Mouse (Mus musculus) spleen, adult 2 months (tissue): Measurements from ENCODE around the gene Trp73. TPM values are rescaled to one million over a fixed set of nuclear protein-coding genes. Genes with fewer than 3 reads are reported as not detected.

ENCODE experiments used
- DNase-seq, 2 experiments: peaks; one replicate each; pipeline versions ENCODE4 v3.0.0 to v3.0.0-alpha.2; 2012 to 2021; ENCODE audit warnings: low spot score in 2 of 2, low read depth in 1 of 2
- H3K27ac ChIP-seq: fragments of 200-500 bp; 2 replicates; pipeline ENCODE4 v1.5.1; 2012; ENCODE audit warnings: low read length, inconsistent platforms; ENCODE audit not compliant: insufficient read depth
- H3K27me3 ChIP-seq: fragments of 200-500 bp; 2 replicates; pipeline ENCODE4 v1.6.1; 2012; ENCODE audit warnings: mild to moderate bottlenecking, moderate library complexity, low read length, inconsistent platforms; ENCODE audit not compliant: control insufficient read depth, insufficient read depth
- H3K36me3 ChIP-seq: fragments of 200-500 bp; 2 replicates; pipeline ENCODE4 v1.6.1; 2012; ENCODE audit warnings: mild to moderate bottlenecking, low read length, inconsistent platforms; ENCODE audit not compliant: control insufficient read depth, insufficient read depth
- H3K4me1 ChIP-seq: fragments of 200-500 bp; 2 replicates; pipeline ENCODE4 v1.6.1; 2011; ENCODE audit warnings: inconsistent platforms; ENCODE audit not compliant: control insufficient read depth, insufficient read depth, insufficient read length
- H3K4me3 ChIP-seq: fragments of 200-500 bp; 2 replicates; pipeline ENCODE4 v1.5.1; 2011; ENCODE audit warnings: mild to moderate bottlenecking, inconsistent platforms; ENCODE audit not compliant: insufficient read depth, insufficient read length; ENCODE audit errors: extremely low read depth
- CTCF ChIP-seq: fragments of 200-500 bp; IDR thresholded peaks from 2 replicates; pipeline ENCODE4 v1.5.1; 2011; ENCODE audit warnings: mild to moderate bottlenecking, inconsistent platforms; ENCODE audit not compliant: insufficient read depth, insufficient read length, insufficient replicate concordance; ENCODE audit errors: extremely low read depth
- POLR2A ChIP-seq: fragments of 200-500 bp; IDR thresholded peaks from 2 replicates; pipeline ENCODE4 v1.6.1; 2011; ENCODE audit warnings: low read depth, low read length, inconsistent platforms
- WGBS: fragments of 180-500 bp; shearing (Covaris S2); methylation state at CpG from one replicate; pipeline ENCODE4 v1.1.7; 2018; 5-methylcytosine and 5-hydroxymethylcytosine counted together
- polyA plus RNA-seq: library from polyadenylated mRNA; depleted of rRNA; stranded (reverse); fragments of >200 nt; gene quantifications from 2 replicates; pipeline ENCODE4 v1.2.3, GENCODE M21; 2012

The Trp73 gene
- polyA plus RNA-seq, 1 experiment, result 0.34 TPM

GRCm38 (mm10) chr4:154159961-154160537 is 20.0 kb upstream of the Trp73 start:
- WGBS, result 1% methylated on average over 39 of the region's 47 CpGs
- TF ChIP-seq CTCF (no peak), POLR2A (no peak)
- peak overlapping the region; percentile 90 for H3K27ac ChIP-seq
- no peak for DNase-seq
- peak overlapping the region; percentile 74 for H3K4me3 ChIP-seq
- H3K36me3 ChIP-seq, result peaks cover 15% of the 10 kb centered on the region
- H3K27me3 ChIP-seq, result no peaks in the 10 kb centered on the region
- peaks cover 13% of the 10 kb centered on the region; the same call in 1 of the 2 replicates for H3K4me1 ChIP-seq

DNA sequence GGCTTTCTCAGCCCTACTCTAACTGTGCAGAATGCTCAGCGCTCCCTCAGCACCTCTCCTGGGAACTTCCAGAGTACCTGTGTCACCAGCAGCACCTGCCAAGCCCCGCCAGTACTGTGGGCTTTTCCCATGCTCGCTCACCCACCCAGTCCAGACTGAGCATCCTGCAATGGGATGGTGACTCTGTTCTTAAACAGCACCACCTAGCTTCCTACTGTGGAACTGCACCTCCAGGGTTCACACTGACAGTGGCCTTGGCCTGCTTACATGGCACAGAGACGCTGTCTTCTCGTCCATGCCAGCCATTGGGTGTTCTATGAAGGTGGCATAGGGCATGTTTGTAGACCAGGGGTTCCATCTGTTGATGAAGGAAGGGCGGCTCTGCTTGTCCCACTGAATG is 19.0 kb upstream of the Trp73 start:
- Histone ChIP-seq H3K27me3 (no peaks in the 10 kb centered on the region), H3K4me3 (no peak overlapping the region), H3K36me3 (peaks cover 17% of the 10 kb centered on the region), H3K27ac (no peak overlapping the region), H3K4me1 (peaks cover 13% of the 10 kb centered on the region; the same call in 1 of the 2 replicates)
- TF ChIP-seq CTCF (peak; percentile 90; the same call in 1 of the 2 replicates), POLR2A (no peak)
- WGBS, result 26% methylated on average over 6 of the region's 6 CpGs
- peak; percentile 66 to 85 for DNase-seq

- no peak for TF ChIP-seq CTCF
- TF ChIP-seq POLR2A, result no peak
- Histone ChIP-seq H3K4me3 (no peak overlapping the region), H3K36me3 (peaks cover 18% of the 10 kb centered on the region), H3K27ac (no peak overlapping the region), H3K27me3 (no peaks in the 10 kb centered on the region), H3K4me1 (peaks cover 13% of the 10 kb centered on the region; the same call in 1 of the 2 replicates)
- no peak for DNase-seq
- 97% methylated on average over 14 of the region's 14 CpGs for WGBS
These were observed 18.1 kb upstream of the Trp73 start for GRCm38 (mm10) chr4:154157970-154158662.

DNA sequence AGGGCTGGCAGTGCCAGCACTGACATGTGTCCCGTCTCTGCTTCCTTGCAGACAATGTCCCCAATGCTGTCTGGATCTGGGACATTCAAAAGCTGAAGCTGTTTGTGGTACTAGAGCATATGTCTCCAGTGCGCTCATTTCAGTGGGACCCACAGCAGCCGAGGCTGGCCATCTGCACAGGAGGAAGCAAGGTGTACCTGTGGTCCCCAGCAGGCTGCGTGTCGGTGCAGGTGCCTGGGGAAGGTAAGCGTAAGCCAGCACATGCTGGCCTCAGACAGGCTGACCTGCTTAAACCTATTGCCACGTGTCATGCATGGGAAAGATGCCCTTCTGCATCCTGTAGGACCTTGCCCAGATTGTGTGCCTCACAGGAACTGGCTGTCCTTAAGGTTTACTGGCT is 16.0 kb upstream of the Trp73 start:
- Histone ChIP-seq H3K36me3 (peaks cover 29% of the 10 kb centered on the region), H3K27ac (no peak overlapping the region), H3K27me3 (no peaks in the 10 kb centered on the region), H3K4me1 (peaks cover 7% of the 10 kb centered on the region; the same call in 1 of the 2 replicates), H3K4me3 (no peak overlapping the region)
- TF ChIP-seq CTCF, result no peak
- no peak for TF ChIP-seq POLR2A
- 47% methylated on average over 7 of the region's 7 CpGs for WGBS
- DNase-seq, result no peak

DNA sequence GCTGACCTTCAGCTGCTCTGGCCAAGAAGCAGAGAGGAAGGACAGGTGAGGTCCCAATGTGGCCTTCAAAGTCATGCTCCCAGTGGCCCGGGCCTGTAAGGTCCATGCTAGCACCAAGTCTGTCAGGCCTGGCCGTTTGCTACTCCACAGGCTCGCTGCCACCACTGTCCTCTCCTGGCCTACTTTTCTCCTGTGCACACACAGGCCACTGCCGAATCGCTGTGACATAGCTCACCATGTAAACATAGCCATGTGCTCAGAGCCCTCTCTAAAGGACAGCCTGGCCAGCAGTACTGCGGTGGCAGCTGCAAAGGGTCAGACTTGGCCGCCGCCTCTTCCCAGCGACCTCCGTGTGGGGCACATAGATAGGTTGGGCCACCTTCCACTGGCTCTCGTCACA is 14.1 kb upstream of the Trp73 start:
- H3K4me3 ChIP-seq, result no peak overlapping the region
- peaks cover 29% of the 10 kb centered on the region for H3K36me3 ChIP-seq
- H3K4me1 ChIP-seq, result peaks cover 4% of the 10 kb centered on the region; the same call in 1 of the 2 replicates
- 90% methylated on average over 11 of the region's 11 CpGs for WGBS
- TF ChIP-seq CTCF (no peak), POLR2A (no peak)
- no peak for DNase-seq
- no peaks in the 10 kb centered on the region for H3K27me3 ChIP-seq
- H3K27ac ChIP-seq, result no peak overlapping the region

GRCm38 (mm10) chr4:154146342-154146741 is 6.3 kb upstream of the Trp73 start:
- H3K4me1 ChIP-seq, result no peaks in the 10 kb centered on the region; the same call in 1 of the 2 replicates
- TF ChIP-seq POLR2A (no peak), CTCF (no peak)
- H3K36me3 ChIP-seq, result peaks cover 7% of the 10 kb centered on the region
- H3K4me3 ChIP-seq, result no peak overlapping the region
- peaks cover 4% of the 10 kb centered on the region; the same call in 1 of the 2 replicates for H3K27me3 ChIP-seq
- no peak overlapping the region for H3K27ac ChIP-seq
- DNase-seq, result no peak
- 74% methylated on average over 10 of the region's 10 CpGs for WGBS

- no peak for DNase-seq
- peaks cover 19% of the 10 kb centered on the region for H3K27me3 ChIP-seq
- peaks cover 7% of the 10 kb centered on the region for H3K36me3 ChIP-seq
- H3K4me1 ChIP-seq, result peaks cover 8% of the 10 kb centered on the region
- 91% methylated on average over 3 of the region's 3 CpGs for WGBS
- TF ChIP-seq CTCF (no peak), POLR2A (no peak)
- no peak overlapping the region for H3K4me3 ChIP-seq
- H3K27ac ChIP-seq, result no peak overlapping the region
These were observed 4.7 kb upstream of the Trp73 start for GRCm38 (mm10) chr4:154144712-154145111.
